Mouse (Mus musculus) spleen, adult 2 months (tissue): ENCODE measurements around the gene Cblb.

Experiments
- CTCF ChIP-seq: fragments of 200-500 bp; IDR thresholded peaks from 2 replicates; pipeline ENCODE4 v1.5.1; 2011; ENCODE audit warnings: mild to moderate bottlenecking, inconsistent platforms; ENCODE audit not compliant: insufficient read depth, insufficient read length, insufficient replicate concordance; ENCODE audit errors: extremely low read depth
- POLR2A ChIP-seq: fragments of 200-500 bp; IDR thresholded peaks from 2 replicates; pipeline ENCODE4 v1.6.1; 2011; ENCODE audit warnings: low read depth, low read length, inconsistent platforms

DNA sequence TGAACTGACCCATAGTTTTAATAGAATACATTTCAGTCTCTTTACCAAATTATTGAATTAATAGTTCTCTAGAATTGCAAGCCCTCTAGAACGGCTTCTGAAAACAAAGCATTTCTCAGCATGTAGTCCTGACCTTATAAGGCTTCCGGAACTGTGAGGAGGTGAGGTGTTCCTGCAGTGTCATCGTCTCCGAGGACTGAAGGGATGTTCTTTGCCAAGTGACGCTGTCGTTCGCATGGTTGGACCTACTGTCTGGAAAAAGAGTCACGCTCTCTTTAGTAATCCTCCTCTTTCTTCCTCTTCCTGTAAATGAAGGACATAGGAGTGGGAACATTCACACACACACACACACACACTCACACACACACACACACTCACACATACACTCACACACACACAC is 45.6 kb upstream of the Cblb start:
- TF ChIP-seq POLR2A (no peak), CTCF (no peak)
